In the genomic region with DNA sequence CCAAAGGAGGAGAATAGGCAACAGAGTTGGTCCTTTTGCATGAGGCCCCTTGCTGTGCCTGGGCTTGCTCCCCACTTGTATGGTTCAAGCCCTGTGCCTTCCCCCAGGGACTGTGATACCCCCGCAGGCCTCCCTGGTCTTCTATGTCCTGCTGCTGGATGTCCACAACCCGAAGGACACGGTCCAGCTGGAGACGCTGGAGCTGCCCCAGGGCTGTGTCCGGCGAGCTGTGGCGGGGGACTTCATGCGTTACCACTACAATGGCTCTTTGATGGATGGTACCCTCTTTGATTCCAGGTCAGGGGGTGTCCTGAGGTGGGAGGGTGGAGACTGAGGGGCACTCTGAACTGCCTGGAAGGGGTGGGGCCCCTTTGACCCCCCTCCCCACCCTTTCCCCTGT, we compare ENCODE assay signal across 18 mouse cellular contexts. TPM values are rescaled to one million over a fixed set of nuclear protein-coding genes. Genes with fewer than 3 reads are reported as not detected.
"Had no signal": no experiment of that assay in that cellular context is flagged by ENCODE, and none has a peak within 500 bp of the region (broad histone marks: within the 10 kb centered on the region; RNA-seq: fewer than 3 reads in every experiment).

No protein-coding gene starts in this region.

- H3K4me1 ChIP-seq: neural tube, embryonic 13.5 days had no signal

- H3K9me3 ChIP-seq: intestine, embryonic 15.5 days; liver, embryonic 13.5 days; midbrain, embryonic 13.5 days; neural tube, embryonic 13.5 days; stomach, embryonic 15.5 days had no signal

- H3K9ac ChIP-seq: intestine, embryonic 15.5 days; liver, embryonic 13.5 days; midbrain, embryonic 13.5 days; neural tube, embryonic 13.5 days; stomach, embryonic 15.5 days had no signal

- ATAC-seq: intestine, embryonic 15.5 days; midbrain, embryonic 13.5 days; midbrain, embryonic 16.5 days had no signal

- H3K4me3 ChIP-seq: intestine, embryonic 15.5 days; left cerebral cortex, adult 2 months; liver, embryonic 13.5 days; midbrain, embryonic 13.5 days; myocyte; neural tube, embryonic 13.5 days; stomach, embryonic 15.5 days had no signal

- H3K36me3 ChIP-seq: liver, embryonic 13.5 days; midbrain, embryonic 13.5 days had no signal

- DNase-seq: kidney, adult 11 months; layer of hippocampus, postnatal 36 days; liver, embryonic 13.5 days; lung, adult 2 months; lung, postnatal 14 days; lung, postnatal 4 days; retina, postnatal 1 day; right cerebral cortex, postnatal 25 days; spleen, adult 18-20 months; thymus, postnatal 25 days had no signal

- H3K27ac ChIP-seq: intestine, embryonic 15.5 days; left cerebral cortex, adult 2 months; liver, embryonic 13.5 days; midbrain, embryonic 13.5 days; neural tube, embryonic 13.5 days; stomach, embryonic 15.5 days had no signal

- H3K27me3 ChIP-seq: intestine, embryonic 15.5 days; stomach, embryonic 15.5 days had no signal

- H3K4me2 ChIP-seq: intestine, embryonic 15.5 days; liver, embryonic 13.5 days; midbrain, embryonic 13.5 days; neural tube, embryonic 13.5 days; stomach, embryonic 15.5 days had no signal

RNA-seq across cellular contexts. Expression of gene Klhl10, which starts 20.2 kb away (rescaled TPM):
- polyA plus RNA-seq: liver, embryonic 16.5 days had no signal
